Mouse (Mus musculus) lung, postnatal 25 days (tissue): ENCODE data around the gene Mrpl30.
A peak's percentile ranks its signal among the peaks of the same experiment; 100 is the strongest.

Experiments
- DNase-seq: peaks from one replicate; pipeline ENCODE4 v3.0.0; 2022; ENCODE audit warnings: low spot score

The Mrpl30 gene

GRCm38 (mm10) chr1:37900288-37900687 is 10.0 kb downstream of the Mrpl30 start:
- no peak for DNase-seq

- DNase-seq = no peak
These were observed 12.9 kb downstream of the Mrpl30 start for GRCm38 (mm10) chr1:37903178-37903577.

DNA sequence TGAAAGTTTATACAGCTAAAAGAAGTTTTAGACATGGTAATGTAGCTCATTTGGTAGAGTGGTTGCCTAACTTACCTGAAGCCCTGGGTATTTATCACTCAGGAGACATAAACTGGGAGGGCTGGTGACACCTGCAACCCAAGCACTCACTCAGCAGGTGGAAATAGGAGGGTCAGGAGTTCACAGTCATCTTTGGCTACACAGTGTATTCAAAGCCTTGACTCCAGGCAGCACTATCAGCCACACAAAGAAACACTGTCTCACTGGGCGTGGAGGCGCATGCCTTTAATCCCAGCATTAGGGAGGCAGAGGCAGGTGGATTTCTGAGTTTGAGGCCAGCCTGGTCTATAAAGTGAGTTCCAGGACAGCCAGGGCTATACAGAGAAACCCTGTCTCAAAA is 22.5 kb downstream of the Mrpl30 start:
- DNase-seq = no peak

GRCm38 (mm10) chr1:37916393-37916792 is 26.1 kb downstream of the Mrpl30 start, which contains the start of gene Lyg2:
TSS of gene Lyg2 (minus strand) at chr1:37916493.
- DNase-seq = no peak

DNA sequence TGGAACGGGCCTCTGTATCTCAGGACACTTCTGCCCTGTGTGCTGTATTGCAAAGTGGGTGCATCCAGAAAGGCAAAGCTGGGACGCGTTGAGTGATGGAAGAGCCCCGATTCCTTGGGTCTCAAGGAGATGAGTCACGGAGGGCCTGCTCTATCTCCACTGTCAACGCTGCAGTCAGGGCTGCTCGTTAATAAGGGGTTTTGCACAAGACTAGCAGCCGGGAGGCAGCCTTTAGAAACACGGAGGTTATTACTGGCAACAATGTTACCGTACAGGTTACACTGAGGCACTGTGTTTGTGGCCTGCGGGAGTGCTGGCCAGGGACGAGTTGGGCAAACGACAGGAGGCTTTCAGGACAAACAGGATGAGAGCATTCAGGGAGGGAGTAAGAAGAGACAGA is 27.4 kb downstream of the Mrpl30 start:
- DNase-seq = no peak

DNA sequence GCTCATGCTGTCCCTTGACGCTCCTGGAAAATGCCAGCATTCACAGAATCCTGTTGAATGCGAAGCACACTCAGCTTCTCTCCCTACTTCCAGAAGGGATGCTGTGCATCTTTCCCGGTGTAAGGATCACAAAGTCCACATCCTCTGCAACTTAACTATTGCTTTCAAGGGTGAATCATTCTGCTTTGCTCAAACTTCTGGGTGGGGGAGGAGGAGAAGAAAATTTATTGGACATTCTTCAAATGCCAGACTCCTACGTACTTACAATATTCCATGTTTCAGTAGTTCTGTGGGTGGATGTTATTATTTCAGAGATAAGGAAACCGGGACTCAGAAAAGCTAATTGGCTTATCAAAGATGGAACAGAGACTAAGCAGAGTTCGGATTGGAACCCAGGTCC is 27.8 kb downstream of the Mrpl30 start:
- no peak for DNase-seq

DNA sequence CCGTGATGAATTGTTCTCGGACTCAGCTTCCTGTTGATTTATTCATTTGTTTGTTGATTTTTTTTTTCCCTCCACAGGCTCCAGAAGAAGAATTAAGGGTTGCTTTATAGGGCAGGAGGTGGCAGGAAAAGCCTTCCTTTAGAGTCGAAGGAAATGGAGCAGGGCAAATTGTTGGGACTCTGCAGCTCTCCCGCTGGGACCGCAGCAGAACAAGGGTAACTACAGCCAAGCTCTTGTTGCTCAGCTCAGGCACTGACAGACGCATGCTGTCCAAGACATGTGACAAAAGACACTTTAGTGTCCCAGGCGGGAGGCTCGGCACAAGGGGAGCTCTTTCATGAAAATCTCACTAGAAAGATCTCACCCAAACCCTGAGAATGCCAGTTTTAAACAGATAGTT is 32.3 kb downstream of the Mrpl30 start:
- DNase-seq = no peak

DNA sequence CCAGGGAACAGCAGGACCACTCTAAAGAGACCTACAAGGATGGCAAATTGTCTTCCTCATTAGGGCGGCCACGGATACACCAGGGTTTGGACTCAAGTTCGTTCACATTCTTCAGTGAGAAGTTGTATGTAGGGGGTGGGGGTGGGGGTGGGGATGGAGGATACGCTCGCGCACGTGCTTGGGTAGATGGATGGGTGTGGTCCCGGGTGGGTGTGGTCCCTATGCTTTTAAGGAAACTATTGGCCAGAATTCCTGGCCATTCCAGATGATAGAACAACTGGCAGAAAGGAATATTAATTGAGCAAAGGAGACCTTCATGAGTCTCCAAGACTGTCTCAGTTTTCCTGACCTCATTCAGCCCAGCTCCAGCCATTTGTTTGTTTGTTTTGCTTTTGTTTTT is 35.7 kb downstream of the Mrpl30 start:
- no peak for DNase-seq

- DNase-seq = peak; percentile 50
These were observed 41.5 kb downstream of the Mrpl30 start for GRCm38 (mm10) chr1:37931806-37932205.
